Mouse (Mus musculus) hindbrain, embryonic 15.5 days (tissue): Measurements from ENCODE around the gene Klhl5. TPM values are rescaled to one million over a fixed set of nuclear protein-coding genes. Genes with fewer than 3 reads are reported as not detected.

Experiments
- ATAC-seq: fragments of 200-750 bp; cut with Nextera tagmentation; 2 replicates; pipeline ENCODE4 v1.8.0; 2017; ENCODE audit warnings: low read depth, moderate number of reproducible peaks, moderate TSS enrichment; ENCODE audit not compliant: low FRiP score
- H3K27ac ChIP-seq: fragments of 300-500 bp; sonication (generic); replicated peaks from 2 replicates; pipeline ENCODE4 v1.5.1; 2015; ENCODE audit warnings: mild to moderate bottlenecking, inconsistent platforms
- H3K27me3 ChIP-seq: fragments of 300-500 bp; sonication (generic); 2 replicates; pipeline ENCODE4 v1.6.1; 2015; ENCODE audit warnings: control low read depth, inconsistent platforms
- H3K36me3 ChIP-seq: fragments of 300-500 bp; sonication (generic); 2 replicates; pipeline ENCODE4 v1.6.1; 2015; ENCODE audit warnings: control low read depth, inconsistent platforms
- H3K4me1 ChIP-seq: fragments of 300-500 bp; sonication (generic); replicated peaks from 2 replicates; pipeline ENCODE4 v1.6.1; 2015; ENCODE audit warnings: control low read depth, inconsistent platforms
- H3K4me2 ChIP-seq: fragments of 300-500 bp; sonication (generic); 2 replicates; pipeline ENCODE4 v1.6.1; 2015; ENCODE audit warnings: moderate library complexity, mild to moderate bottlenecking, inconsistent platforms
- H3K4me3 ChIP-seq: fragments of 300-500 bp; sonication (generic); 2 replicates; pipeline ENCODE4 v1.5.1; 2015; ENCODE audit warnings: mild to moderate bottlenecking, inconsistent platforms
- H3K9ac ChIP-seq: fragments of 300-500 bp; sonication (generic); 2 replicates; pipeline ENCODE4 v1.6.1; 2015; ENCODE audit warnings: inconsistent platforms
- H3K9me3 ChIP-seq: fragments of 300-500 bp; sonication (generic); 2 replicates; pipeline ENCODE4 v1.6.1; 2016; ENCODE audit warnings: control low read depth, inconsistent platforms
- WGBS: fragments of 180-500 bp; shearing (Covaris S2); methylation state at CpG from one replicate; pipeline ENCODE4 v1.1.7; 2015; 5-methylcytosine and 5-hydroxymethylcytosine counted together
- polyA plus RNA-seq: library from polyadenylated mRNA; unstranded; fragments of >200 nt; fragmentation: Nextera tagmentation; extraction: Ambion mirVana; gene quantifications from 2 replicates; pipeline ENCODE4 v1.2.1, GENCODE M21; 2015

The Klhl5 gene
- polyA plus RNA-seq, 1 experiment from 2014 or later: 47.3 TPM

DNA sequence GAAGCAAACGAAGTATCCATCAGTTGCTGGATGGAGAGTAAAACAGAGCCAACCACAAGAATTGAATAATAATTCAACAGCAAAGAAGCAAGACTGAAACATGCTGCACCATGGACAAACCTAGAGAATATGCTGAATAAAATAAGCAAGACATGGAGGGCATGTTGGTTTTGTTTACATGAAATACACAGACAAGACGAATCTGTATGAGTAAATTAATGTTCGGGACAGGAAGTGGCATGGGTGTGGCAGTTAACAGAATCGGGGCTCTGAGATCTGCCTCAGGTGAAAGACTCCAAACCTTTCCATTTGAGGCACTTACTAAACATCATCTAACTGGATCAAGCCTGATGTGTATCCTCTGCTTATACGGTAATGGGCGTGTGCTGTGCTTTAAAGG, 46.9 kb downstream of the Klhl5 start:
- WGBS: 92% methylated on average over 6 of the region's 6 CpGs
- H3K27ac ChIP-seq: no peak overlapping the region
- no peaks in the 10 kb centered on the region for H3K27me3 ChIP-seq
- H3K4me1 ChIP-seq: no peaks in the 10 kb centered on the region
- H3K4me2 ChIP-seq: no peak overlapping the region
- ATAC-seq: no peak
- H3K9ac ChIP-seq: no peak overlapping the region
- H3K9me3 ChIP-seq: no peaks in the 10 kb centered on the region
- H3K4me3 ChIP-seq: no peak overlapping the region
- peaks cover 23% of the 10 kb centered on the region for H3K36me3 ChIP-seq

DNA sequence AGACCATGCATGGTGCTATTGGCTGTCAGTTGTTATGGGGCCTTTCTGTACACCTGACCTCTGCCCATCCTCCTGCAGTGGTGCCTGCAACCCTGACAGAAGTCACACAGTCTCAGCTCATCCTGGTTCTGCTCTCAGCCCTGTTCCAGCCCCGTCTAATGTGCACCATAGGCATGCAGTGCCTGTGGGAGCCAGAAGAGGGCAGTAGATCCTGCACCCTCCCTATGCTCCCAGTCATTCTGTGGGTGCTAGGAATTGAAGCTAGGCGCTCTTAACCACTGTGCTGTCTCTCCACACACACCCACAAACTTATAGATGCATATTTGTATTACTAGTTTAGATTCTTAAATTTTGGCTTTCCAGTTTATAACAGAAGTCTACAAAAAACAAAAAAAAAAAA, 49.5 kb downstream of the Klhl5 start:
- H3K9me3 ChIP-seq: no peaks in the 10 kb centered on the region
- WGBS: 67% methylated on average over 2 of the region's 2 CpGs
- H3K4me1 ChIP-seq: no peaks in the 10 kb centered on the region
- no peak overlapping the region for H3K4me2 ChIP-seq
- no peak overlapping the region for H3K27ac ChIP-seq
- H3K9ac ChIP-seq: no peak overlapping the region
- H3K4me3 ChIP-seq: no peak overlapping the region
- H3K27me3 ChIP-seq: no peaks in the 10 kb centered on the region
- peaks cover 18% of the 10 kb centered on the region for H3K36me3 ChIP-seq
- ATAC-seq: no peak

DNA sequence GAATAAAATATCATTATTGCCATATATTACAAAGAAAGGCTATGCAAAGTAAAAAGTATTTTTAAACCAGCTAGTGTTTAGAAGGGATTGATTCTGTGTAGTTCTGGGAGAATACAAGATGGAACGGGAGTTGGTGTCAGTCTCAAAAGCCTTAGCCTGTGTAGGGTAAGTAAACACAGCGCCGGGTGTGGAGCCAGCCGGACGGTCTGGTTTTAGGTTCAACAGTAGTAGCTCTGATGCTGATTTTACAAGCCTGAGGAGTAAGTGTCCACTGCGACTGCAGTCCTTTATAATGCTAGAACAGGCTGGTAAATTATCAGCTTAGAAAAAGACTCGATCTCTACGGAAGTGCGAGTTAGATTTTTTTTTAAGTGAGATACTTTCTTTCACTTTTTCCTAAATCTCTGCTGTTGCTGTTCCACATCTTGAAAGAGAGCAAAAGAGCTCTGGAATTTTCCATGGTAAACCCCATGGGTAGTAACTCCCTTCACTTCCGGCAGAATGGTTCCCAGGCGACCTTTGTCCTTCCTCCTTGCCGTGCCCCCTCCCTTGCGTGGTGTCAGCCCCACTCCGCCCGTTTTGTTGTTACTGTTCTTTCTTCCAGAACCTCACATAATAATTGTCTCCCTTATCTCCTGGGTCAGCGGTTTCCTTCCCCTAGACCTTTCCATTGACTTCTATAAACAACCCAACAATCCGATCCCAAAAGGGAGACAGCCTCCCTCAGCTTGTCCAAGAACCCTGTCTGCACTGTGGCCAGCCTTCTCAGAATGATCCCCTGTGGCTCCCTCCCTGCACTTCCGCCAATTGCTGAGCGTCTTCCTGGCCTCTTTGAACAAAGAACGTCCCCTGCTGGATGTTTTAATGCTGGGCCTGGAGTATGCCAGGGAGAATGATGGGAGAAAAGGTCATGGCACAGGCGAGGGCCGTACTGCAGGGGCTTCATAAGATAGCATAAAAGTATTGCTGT, 50.4 kb downstream of the Klhl5 start:
- Histone ChIP-seq H3K4me3 (no peak overlapping the region), H3K9ac (no peak overlapping the region), H3K4me1 (no peaks in the 10 kb centered on the region), H3K9me3 (no peaks in the 10 kb centered on the region), H3K27me3 (no peaks in the 10 kb centered on the region), H3K4me2 (no peak overlapping the region), H3K27ac (0 out of 2 replicates have a peak overlapping the region, but pooled peaks have one; percentile 30), H3K36me3 (peaks cover 18% of the 10 kb centered on the region)
- 63% methylated on average over 22 of the region's 22 CpGs for WGBS
- no peak for ATAC-seq

DNA sequence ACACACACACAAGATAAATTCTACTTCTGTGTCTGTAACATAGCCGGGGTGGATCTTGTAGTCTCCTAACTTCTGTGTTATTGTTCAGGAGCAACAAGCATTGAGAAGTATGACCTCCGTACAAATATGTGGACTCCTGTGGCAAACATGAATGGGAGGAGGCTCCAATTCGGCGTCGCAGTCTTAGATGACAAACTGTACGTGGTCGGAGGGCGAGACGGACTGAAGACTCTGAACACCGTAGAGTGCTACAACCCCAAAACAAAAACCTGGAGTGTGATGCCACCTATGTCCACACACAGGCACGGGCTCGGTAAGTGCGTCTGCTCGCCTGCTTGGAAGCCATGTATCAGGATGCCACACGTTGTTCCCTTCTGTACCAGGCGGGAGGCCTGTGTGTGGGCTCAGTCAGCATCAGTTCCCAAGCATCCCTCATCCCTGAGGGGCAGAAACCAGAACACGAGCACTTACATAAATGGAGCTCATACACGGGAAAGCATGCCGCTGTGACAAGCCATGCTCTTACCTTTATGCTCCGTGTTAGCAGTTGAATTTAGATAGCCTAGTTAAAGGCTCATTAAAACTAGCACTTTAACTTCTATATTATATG, 51.5 kb downstream of the Klhl5 start:
- H3K4me2 ChIP-seq: no peak overlapping the region
- H3K27ac ChIP-seq: no peak overlapping the region
- no peak overlapping the region for H3K9ac ChIP-seq
- H3K4me3 ChIP-seq: no peak overlapping the region
- 85% methylated on average over 20 of the region's 20 CpGs for WGBS
- no peak for ATAC-seq
- peaks cover 20% of the 10 kb centered on the region for H3K36me3 ChIP-seq
- no peaks in the 10 kb centered on the region for H3K4me1 ChIP-seq
- H3K9me3 ChIP-seq: no peaks in the 10 kb centered on the region
- no peaks in the 10 kb centered on the region for H3K27me3 ChIP-seq

DNA sequence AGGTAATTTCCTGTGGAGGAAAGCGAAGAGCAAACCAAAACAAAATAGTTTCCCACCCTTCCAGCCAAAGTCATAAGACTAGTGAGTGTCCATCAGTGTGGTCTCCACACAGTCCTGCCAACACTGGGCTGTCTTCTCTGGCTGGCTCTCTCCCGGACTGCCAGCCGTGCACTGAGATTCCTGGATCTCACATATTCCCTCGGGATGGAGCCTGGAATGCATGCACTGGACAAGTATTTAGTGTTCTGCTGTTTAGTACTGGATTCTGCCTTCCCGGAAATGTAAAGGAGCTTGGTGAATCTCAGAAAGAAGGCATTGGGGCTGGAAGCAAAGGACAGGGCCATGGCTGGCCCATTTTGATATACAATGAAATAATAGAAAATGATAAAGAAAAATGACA, 55.7 kb downstream of the Klhl5 start:
- 73% methylated on average over 5 of the region's 5 CpGs for WGBS
- Histone ChIP-seq H3K36me3 (peaks cover 23% of the 10 kb centered on the region), H3K9me3 (no peaks in the 10 kb centered on the region), H3K4me3 (no peak overlapping the region), H3K27me3 (no peaks in the 10 kb centered on the region), H3K9ac (no peak overlapping the region), H3K4me1 (no peaks in the 10 kb centered on the region), H3K4me2 (no peak overlapping the region), H3K27ac (no peak overlapping the region)
- no peak for ATAC-seq

DNA sequence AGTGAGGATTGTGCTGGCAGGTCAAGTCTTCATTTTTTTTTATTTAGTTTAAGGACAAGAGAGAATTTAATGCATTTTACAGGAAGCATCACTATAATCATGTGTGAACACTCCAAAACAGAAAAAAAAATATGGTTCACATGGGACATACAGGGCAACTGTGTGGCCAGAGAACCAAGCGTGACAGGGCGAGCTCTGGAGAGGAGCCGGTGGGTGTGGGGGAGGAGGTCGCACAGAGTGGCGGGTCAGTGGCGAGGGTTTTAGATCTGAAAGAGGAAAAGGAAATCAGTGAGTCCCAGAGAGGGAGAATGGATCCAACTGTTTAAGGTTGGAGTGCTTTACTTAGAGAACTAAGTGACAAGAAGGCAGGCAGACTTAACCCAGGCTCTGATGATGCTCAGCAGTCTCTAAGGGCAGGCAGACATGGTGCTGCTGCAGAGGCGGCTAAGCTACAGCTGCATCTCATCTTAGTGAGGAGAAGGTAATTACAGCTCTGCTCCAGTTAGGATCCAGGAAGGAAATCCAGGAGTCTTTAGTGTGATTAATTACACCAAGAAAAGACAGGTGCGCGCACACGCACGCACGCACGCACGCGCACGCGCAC, 56.3 kb downstream of the Klhl5 start:
- no peaks in the 10 kb centered on the region for H3K9me3 ChIP-seq
- no peaks in the 10 kb centered on the region for H3K27me3 ChIP-seq
- H3K27ac ChIP-seq: 0 out of 2 replicates have a peak overlapping the region, but pooled peaks have one; percentile 8
- ATAC-seq: no peak
- no peak overlapping the region for H3K4me3 ChIP-seq
- WGBS: 85% methylated on average over 17 of the region's 17 CpGs
- peaks cover 23% of the 10 kb centered on the region for H3K36me3 ChIP-seq
- no peaks in the 10 kb centered on the region for H3K4me1 ChIP-seq
- no peak overlapping the region for H3K4me2 ChIP-seq
- no peak overlapping the region for H3K9ac ChIP-seq

DNA sequence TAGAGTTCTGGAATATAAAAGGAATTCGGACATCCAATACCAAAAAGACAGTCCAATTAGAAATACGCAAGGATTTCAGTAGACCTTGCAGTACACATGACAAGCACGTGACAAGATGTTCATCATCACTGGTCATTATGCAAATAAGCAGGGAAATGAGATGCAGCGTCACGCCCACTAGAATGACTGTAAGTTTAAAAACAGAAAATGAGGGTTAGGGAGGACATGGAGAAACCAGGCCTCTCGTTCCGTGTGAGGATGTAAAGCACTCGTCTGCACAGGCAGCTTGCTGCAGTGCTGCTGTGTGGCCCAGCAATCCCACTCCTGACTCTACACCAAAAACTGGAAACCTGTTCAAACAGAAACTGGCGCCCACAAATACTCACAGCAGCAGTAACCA, 62.9 kb downstream of the Klhl5 start:
- Histone ChIP-seq H3K9me3 (no peaks in the 10 kb centered on the region), H3K36me3 (0 out of 2 replicates have a peak, but pooled peaks cover 4% of the 10 kb centered on the region), H3K4me1 (0 out of 2 replicates have a peak, but pooled peaks cover 4% of the 10 kb centered on the region), H3K27ac (no peak overlapping the region), H3K4me3 (no peak overlapping the region), H3K4me2 (no peak overlapping the region), H3K9ac (no peak overlapping the region), H3K27me3 (no peaks in the 10 kb centered on the region)
- ATAC-seq: no peak
- 75% methylated on average over 9 of the region's 9 CpGs for WGBS

DNA sequence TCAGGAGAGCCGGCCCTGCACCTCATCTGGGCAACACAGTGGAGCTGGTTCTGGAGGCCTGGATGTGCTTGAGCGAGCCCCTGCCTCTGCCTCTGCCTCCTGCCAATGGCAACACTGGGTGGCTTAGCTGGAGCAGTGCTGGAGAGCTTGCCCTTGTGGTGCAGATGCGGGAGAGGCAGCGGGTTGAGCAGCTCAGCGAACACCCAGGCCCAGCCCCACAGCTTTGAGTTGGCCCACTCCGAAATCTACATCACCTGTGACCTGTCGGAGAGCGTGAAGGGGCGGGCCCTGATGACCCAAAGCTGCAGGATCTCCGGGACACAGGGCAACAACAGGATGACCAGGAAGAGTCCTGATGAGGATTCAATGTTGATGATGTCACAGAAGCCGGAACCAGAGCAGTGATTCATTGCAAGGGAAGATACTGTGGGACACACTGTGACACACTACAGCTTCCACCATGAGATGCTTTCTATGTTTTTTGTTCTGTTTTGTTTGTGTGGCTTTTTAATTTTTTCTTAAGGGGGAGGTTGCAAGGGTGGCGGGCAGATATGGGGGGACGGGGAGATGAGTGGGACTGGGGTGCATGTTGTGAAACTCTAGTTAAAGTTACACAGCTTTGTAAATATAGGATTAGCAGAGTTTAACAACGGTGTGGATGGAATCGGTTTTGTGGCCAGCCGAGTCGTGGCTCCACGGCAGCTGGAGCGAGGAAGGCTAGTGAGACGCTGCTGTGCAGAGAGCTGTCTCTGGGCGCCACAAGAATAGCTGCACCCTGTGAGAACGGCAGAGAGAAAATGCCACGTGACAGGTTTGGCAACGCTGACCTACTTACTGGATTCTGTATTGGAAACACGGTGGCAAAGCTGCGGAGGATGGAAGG, 67.9 kb downstream of the Klhl5 start:
- 0 out of 2 replicates have a peak overlapping the region, but pooled peaks have one; percentile 22 for H3K9ac ChIP-seq
- peak; percentile 82 for ATAC-seq
- peaks cover 24% of the 10 kb centered on the region for H3K4me1 ChIP-seq
- H3K4me2 ChIP-seq: peak overlapping the region; percentile 40
- H3K4me3 ChIP-seq: 0 out of 2 replicates have a peak overlapping the region, but pooled peaks have one; percentile 3
- no peaks in the 10 kb centered on the region for H3K27me3 ChIP-seq
- H3K27ac ChIP-seq: peak overlapping the region; percentile 76
- H3K9me3 ChIP-seq: no peaks in the 10 kb centered on the region
- 59% methylated on average over 26 of the region's 26 CpGs for WGBS
- no peaks in the 10 kb centered on the region for H3K36me3 ChIP-seq

DNA sequence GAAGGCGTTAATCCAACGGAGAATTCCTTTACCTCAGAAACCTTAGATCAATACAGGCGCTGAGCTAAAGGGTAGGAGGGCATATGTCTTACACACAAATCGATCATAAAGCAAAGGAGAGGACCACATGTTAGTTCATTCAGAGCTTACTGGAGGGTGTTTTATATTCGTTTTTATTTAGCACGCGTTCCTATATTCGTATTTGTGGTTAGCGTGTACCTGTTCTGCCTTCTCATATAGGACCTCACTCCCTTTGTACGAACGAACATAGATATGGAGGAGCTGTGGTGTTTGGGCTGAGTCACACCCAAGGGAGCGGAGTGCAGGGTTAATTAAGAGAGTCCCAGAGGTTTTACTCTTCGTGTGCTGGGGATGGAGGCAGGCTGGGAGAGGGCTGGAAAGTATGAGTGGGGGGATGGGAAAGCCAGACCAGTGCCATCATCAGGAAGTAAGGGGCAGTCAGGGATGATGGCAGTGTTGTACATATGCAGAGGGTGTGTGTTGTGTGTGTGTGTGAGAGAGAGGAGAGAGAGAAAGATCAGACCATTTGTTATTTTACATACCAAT, 68.7 kb downstream of the Klhl5 start:
- WGBS: 57% methylated on average over 13 of the region's 13 CpGs

DNA sequence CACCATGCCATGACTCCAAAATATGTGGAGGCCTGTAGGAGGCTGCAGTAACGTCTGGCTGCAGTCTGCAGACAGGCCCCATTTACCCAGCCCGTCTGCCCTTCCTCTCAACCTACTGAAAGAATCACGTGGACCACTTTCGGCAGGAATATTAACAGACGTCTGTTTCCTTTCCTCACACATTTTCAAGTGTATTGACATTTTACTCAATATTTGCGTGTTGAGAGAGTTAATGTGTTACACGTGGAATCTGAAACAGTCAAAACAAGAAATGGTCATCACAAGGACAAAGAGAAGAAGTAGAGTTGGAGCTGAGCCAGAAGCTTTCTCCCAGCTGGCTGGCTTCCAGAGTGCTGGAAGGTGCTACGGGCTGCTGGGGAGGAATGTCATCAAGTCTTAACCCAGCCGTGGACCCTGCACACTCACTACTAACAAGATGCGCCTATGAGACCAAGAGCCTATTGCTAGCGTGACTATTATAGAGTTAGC, 69.7 kb downstream of the Klhl5 start:
- peak; percentile 46; the same call in 1 of the 2 replicates for ATAC-seq
- no peaks in the 10 kb centered on the region for H3K9me3 ChIP-seq
- H3K27ac ChIP-seq: peak overlapping the region; percentile 57; the same call in 1 of the 2 replicates
- no peaks in the 10 kb centered on the region for H3K36me3 ChIP-seq
- no peak overlapping the region for H3K4me3 ChIP-seq
- no peaks in the 10 kb centered on the region for H3K27me3 ChIP-seq
- 39% methylated on average over 11 of the region's 11 CpGs for WGBS
- H3K4me1 ChIP-seq: peaks cover 36% of the 10 kb centered on the region
- no peak overlapping the region for H3K9ac ChIP-seq
- no peak overlapping the region for H3K4me2 ChIP-seq

More for the DNA sequence above, 68.7 kb downstream of the Klhl5 start:
- Histone ChIP-seq H3K27me3 (no peaks in the 10 kb centered on the region), H3K4me1 (peaks cover 26% of the 10 kb centered on the region), H3K4me2 (peak overlapping the region; percentile 40), H3K4me3 (0 out of 2 replicates have a peak overlapping the region, but pooled peaks have one; percentile 3), H3K9ac (0 out of 2 replicates have a peak overlapping the region, but pooled peaks have one; percentile 22), H3K9me3 (no peaks in the 10 kb centered on the region), H3K27ac (peak overlapping the region; percentile 76), H3K36me3 (no peaks in the 10 kb centered on the region)
- ATAC-seq: peak; percentile 46; the same call in 1 of the 2 replicates

DNA sequence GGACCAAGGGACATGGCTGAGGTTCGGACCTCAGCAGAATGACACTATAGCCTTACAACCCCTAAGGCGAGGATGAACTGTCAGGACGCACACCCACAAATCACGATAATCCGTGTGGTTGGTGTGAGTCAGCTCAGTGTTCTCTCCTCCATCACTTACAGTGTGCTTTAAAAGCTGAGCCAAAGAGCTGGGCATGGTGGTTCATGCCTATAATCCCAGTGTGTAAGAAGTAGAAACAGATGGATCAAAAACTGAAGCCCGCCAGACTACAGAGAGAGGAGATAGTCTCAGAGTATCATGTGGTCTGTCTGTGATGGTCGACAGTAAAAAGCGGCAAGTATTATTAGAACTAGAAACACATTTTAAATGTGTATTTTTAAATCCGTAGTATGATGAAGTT, 71.1 kb downstream of the Klhl5 start:
- no peaks in the 10 kb centered on the region for H3K27me3 ChIP-seq
- no peak overlapping the region for H3K27ac ChIP-seq
- H3K4me2 ChIP-seq: no peak overlapping the region
- ATAC-seq: no peak
- no peaks in the 10 kb centered on the region for H3K9me3 ChIP-seq
- peaks cover 36% of the 10 kb centered on the region for H3K4me1 ChIP-seq
- no peak overlapping the region for H3K4me3 ChIP-seq
- H3K36me3 ChIP-seq: no peaks in the 10 kb centered on the region
- H3K9ac ChIP-seq: no peak overlapping the region
- 94% methylated on average over 9 of the region's 9 CpGs for WGBS
